Mouse (Mus musculus): ENCODE data around the gene Dmrt1.

Gene Dmrt1

DNA sequence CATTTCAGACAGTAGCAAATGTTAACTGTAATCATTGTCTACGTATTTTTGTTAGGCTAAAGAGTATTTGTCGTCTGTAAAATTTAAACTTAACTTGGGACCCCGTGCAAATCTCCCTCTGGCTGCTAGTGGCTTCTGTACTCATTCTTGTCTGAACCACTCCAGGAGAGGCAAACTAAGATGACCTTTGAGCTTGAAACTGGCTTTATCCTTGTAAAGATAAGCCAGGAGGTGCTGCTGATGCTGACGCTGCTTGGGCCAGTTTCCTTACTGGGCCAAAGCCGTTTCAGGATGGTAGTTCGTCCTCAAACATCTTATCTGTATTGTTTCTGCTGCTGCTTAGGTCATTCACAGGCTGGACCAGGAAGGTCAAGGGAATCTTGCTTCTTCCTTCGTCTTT, 64.4 kb downstream of the Dmrt1 start:
- no peak for DNase-seq (ENCODE audit: low spot score)

DNA sequence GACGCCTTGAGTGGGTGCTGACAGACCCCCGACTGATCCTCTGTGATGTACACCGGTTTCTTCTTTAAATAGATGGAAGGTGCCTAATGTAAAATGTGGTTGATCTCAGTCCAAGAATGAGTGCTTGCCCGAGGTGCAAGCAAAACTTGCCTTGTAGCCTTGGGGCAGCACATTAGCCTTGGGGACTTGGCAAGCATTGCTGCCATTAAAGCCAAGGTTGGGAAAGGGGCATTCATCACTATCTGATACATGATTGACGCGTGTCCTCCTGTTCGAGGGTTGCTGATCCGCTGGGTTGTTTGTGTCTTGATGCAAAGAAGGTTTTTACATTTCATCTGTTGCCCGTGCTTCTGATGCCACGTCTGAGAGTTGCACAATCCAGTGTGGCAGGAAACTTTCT, 69.0 kb downstream of the Dmrt1 start:
- peak; percentile 2 for DNase-seq (ENCODE audit: low spot score)

DNA sequence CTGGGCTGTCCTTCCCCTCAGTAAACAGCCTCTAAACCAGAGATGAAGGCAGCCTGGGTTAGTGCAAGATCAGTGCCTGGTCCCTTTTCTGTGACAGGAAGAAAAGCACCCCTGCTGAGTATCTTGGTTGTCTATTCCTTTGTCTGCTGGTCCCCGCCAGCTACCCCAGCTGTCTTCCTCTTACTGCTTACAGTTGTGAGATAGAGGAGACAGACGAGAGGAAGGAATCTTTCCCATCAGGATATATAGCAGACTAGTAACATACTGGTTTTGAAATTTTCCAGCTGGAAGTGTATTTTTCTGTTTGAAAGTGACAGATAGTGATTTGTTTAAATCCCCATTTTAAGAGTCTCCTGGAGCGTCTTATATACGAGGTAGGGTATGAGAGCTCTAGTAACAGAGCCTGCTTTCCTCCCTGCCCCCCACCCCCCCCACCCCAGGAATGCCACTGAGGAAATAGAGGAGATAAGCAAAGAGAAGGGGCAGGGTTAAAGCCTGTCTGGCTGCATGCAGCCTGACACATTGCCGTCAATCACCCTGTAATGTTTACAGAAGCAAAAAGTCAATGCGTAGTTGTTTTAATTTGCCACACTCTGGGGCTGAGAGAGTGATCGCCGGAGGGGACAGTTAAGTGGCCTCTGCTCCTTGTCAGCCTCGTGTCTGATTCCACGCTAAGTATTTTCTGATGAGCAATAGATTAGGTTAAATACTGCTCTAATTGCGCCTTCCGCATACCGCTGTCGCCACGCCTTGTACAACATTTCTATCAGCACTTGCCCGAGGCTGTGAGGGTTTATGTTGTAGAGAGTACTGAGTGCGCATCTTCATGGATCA, 69.8 kb downstream of the Dmrt1 start:
- DNase-seq (ENCODE audit: low spot score): no peak

DNA sequence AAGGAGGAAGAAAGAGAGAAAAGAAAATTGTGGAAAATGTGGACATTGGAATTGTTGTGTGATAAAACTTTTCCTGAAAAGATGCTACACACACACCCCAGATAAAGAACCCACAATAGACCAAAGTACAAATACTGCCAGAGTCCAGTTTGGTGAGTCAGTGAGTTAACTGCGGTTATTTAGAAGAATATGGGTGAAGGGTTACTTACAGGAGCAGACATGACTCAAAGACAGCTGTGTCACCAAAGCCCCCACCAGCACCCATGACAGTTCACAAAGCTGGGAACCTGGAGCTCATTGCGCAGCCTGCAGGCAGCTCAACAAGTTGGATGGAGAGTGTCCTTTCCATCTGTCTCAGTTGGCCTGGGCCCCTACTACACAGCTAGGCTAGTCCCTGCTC, 72.9 kb downstream of the Dmrt1 start:
- no peak for DNase-seq (ENCODE audit: low spot score)

DNA sequence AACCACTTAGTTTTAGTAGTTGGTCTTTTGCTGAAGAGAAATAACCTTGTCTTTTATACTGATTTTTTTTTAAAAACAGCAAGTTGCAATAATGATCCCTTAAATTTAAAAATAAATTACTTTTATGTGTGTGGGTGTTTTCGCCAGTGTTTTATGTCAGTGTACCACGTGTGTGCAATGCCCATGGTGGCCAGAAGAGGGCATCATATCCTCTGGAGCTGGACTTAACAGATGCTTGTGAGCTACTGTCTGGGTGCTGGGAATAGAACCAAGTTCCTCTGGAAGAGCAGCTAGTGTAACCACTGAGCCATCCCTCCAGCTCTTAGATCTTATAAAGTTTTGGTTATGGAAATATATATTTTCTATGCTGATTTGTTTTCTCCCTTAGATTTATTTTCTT, 74.0 kb downstream of the Dmrt1 start:
- no peak for DNase-seq (ENCODE audit: low spot score)

DNA sequence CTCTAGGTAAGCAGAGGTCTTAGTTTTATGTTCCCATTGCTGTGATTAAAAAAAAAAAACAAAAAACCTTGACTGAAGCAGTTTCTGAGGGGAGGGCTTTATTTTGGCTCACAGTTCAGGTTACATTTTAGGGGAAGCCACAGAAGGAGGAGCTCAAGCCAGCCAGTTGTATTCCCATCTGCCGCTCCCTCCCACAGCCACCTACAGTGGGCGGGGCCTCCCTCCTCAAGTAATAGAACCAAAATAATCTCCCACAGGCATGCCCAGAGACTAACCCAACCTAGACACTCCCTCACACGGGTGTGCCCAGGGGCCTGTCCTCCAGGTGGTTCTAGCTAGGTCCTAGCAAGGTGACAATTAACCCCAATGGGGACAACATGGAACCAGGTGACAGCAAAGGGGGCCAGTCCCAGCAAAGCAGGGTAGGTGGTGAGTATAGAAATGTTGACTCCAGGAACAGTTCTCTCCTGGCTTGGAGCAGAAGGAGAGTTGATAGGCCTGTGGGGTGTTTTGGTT, 92.4 kb downstream of the Dmrt1 start:
- DNase-seq (ENCODE audit: low spot score): no peak

DNA sequence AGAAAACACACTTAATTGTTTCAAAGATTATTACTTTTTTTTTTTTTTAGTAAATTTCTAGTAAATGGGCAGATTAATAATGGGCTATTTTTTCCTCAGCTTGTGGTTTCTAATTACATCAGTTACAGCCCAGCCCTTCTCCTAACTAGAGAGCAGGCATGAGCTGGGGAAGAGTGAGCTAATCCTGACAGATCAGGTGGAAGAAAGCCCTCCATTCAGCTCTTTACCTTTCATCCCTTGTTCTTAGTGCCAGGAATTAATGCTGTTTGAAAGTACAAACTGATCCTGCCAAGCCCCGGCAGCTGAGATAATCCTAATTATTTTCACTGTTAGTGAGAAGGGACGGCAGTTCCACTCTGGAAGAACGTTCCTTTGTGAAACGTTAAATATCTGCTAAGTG, 93.2 kb downstream of the Dmrt1 start:
- DNase-seq (ENCODE audit: low spot score): no peak

DNA sequence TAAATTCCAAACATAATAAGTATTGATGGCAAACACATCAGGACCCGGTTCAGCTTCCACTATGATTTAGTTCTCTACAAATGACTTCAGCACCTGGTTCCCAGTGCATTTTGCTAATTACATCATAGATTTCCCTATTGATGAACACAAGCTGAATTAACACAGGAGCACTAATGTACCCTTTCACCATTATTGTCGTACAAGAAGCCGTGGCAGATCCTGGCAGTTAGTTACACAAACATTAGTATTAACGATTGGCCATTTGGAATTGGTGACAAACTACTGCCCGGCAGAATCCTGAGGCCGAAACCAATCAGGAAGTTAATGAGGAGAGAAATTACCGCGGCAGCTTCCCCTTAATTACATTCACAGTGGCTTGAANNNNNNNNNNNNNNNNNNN, 96.5 kb downstream of the Dmrt1 start:
- DNase-seq (ENCODE audit: low spot score): no peak

DNA sequence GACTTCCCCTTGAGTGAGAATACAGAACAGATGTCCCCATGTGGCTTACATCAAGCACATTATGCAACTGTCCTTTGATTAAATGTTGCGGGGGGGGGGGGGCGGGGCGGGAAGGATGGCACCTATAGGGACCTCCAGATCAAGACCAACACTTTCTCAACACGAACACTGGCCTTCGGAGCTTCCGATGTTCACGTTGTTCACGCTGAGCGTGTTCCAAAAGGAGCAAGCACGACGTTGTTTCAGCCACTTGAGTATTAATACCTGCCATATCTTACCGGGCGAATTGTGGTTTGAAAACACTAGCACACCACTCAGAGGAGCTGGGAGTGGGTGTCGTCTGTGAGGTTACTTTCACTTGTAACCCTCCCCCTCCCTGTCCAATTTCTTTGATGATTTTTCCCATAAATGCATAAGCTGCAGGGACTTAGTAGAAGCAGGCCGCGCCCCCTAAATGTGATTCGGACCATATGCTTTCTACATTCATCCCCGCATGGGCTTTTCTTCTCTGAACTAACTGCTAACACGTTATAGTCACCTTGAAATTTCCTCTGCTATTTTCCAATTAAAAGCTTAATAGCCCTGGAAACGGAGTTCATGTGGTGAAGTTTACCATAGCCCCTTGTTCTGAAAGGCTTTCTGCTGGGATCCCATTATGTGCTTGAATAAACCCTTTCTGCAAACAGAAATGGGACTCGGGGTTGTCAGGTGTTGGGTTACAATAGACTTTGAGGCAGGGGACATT, 102.2 kb downstream of the Dmrt1 start:
- no peak for DNase-seq (ENCODE audit: low spot score)

DNA sequence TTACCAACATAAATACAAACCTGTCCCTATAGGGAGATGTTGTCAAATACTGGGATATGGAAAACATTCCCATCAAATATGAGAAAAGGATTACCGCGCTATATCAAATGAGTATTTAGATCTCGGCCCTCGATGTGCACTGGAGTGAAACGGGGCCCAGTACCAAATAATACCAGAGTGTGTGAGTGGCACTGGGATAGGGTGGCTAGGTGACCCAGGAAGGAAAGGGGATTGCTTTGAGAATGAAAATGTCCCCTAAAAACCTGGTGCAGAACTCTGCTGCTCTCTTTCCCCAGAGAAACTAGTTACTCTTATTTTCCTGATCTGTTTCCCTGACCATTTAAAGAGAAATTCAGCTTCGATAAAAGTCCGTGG, 102.8 kb downstream of the Dmrt1 start:
- no peak for DNase-seq (ENCODE audit: low spot score)

DNA sequence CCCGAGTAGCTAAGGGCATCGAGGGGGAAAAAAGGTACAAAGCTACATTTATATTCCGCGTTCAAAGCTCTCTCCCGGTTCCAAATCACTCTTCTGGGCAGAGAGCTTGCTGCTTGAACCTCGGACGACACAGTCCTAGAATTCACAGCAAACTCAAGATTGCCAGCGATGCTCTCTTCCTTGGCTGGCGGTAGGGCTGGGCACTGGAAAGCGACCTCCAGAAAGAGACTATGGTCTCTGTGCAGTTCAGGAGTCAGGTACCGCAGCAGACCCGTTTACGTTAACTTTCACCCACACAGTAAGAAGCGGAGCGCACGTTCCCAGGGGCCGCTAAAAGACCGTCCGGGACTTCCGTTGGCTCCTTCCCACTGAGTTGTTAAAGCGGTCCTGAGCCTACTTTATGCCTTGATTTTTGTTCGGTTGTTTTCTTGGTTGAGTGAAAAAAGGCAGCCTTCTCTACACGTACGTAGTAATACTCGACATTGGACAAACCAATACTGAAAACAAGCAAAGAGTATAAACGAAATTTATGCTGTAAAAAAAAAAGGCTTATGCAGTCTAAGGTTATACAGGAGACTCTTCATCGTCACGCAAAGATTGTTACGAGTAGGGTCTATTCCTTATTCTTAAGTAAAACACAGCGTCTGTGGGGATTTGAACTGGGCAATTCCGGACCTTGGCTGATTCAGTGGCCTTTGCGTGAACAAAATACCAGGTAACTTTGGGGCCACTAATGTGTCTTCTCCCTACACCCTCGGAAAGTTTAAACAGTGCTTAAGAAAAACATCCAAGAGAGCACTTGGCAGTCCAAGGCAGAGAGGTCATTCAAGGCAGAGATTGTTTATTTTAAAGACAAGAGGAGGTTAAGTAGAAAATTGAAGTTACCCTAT, 103.8 kb downstream of the Dmrt1 start:
- no peak for DNase-seq (ENCODE audit: low spot score)

DNA sequence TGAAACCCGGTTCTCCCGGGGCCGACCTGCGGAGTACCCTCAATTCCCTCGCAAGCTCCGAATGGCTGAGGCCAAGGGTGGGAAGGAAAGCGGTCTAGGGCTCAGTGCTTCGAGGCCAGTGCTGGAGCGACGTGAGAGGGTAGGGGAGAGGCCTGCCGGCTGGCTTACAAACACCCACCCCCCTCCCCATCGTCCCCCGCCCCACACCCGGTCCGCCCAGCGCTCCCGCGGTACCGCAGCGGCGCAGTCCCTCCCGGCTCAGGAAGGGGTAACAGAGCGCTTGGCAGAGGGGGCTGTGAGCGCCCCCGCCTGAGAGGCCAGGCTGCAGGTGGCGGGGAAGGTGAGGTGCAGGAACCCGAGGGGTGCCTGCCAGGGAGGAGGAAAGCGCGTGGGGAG, 104.6 kb downstream of the Dmrt1 start, which contains the start of gene Dmrt3:
Dmrt3 (plus strand) TSS at position 287 of the 396 bp plus-strand sequence.
- DNase-seq (ENCODE audit: low spot score): no peak

DNA sequence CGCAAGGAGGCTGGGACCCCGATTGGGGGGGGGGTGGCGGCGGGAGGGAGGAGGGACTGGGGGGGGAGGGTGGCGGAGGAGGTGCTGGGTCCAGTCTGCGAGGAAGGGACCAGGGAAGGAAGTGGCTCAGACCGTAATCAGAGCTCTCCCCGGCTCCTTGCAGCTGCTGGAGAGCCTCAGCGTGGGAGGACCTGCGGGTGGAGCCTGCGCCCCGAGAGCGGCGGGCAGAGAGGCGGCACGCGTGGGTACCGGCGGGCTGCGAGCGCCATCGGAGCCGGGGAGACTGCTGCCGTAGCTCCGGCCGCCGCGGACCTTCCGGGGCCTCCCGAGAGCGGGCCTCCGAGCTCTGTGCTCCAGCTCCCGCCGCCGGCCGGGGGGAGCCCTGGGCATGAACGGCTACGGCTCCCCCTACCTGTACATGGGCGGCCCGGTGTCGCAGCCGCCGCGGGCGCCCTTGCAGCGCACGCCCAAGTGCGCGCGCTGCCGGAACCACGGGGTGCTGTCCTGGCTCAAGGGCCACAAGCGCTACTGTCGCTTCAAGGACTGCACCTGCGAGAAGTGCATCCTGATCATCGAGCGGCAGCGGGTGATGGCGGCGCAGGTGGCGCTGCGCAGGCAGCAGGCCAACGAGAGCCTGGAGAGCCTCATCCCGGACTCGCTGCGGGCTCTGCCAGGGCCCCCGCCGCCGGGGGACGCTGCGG, 105.1 kb downstream of the Dmrt1 start:
- no peak for DNase-seq (ENCODE audit: low spot score)

DNA sequence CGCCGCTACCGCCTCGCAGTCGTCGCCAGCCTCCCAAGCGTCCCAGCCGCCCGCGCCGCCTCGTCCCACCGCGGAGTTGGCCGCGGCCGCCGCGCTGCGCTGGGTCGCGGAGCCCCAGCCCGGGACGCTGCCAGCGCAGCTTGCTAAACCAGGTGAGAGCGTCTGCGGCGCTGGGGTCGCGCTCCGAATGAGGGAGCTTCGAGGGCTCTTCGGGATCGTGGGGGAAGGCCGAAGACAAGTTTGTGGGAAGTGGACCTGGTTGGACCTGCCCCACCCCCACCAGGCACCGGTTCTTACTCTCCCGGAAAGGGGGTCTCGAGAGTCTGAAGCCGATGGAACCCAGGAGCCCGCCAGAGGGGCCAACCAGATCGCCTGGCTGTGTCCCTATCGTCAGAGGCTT, 105.7 kb downstream of the Dmrt1 start:
- DNase-seq (ENCODE audit: low spot score): no peak

DNA sequence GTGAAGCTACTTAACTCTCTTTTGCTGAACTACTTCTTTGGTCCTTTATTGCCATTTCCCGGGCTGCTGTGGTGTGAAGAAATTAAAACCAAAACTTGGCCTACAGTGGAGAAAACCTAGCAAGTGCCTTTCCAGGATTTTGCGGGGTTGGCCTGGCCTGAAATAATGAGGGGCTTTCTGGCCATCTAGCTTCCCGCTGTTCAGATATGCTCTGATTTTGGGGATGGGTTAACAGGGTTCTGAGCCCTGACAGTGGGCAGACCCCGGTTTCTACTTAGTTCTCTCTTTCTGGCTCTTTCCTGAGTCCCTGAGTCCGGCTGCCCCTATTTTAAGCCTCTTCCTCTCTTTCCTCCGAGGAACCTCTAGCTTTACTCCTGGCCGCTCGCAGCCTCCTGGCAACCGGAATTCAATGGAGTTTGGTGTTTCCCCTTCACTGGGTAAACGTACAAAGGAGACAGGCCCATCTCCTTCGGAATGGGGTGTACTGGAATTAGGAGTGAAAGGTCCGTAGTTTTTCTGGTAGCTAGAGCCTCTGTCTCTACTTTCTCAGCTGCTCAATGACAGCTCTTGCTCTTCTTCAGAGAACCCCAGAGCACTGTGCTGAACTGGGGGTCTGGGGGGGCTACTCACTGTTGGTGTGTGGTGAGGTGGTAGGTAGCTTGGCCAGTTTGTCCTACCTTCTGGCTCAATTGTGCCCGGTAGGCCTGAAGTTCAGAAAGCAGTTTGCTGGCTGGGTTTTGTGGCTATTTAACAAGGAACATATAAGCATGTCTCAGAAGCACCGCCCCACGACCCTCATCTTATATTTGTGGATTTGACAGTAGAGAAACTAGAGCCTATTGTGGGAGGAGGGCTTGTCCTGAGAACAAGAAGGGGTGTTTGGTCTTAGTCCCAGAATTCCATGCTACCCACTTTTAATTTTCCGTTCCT, 106.7 kb downstream of the Dmrt1 start:
- DNase-seq (ENCODE audit: low spot score): no peak

DNA sequence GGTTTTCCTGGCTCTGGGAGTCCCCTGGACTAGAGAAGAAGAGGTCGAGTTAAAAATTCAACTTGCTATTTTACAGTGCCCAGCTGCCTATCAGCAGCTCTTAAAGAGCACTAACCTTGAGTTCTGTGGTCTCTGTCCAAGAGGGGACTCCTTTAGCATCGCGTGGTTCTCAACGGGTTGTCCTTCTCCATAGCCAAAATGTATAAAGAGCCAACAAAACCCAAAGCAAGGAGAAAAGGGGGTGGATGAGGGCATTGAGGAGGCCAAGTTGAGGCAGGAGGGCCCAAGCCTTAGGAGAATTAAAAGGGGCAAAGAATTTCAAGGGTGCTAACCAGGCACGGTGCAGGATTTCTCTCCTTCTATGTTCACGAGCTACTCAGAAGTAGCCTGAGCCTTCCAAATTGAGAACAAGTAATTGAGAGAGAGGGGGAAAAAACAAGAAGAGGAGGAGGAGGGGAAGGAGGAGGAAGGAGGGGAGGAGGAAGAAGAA, 107.4 kb downstream of the Dmrt1 start:
- DNase-seq (ENCODE audit: low spot score): no peak

DNA sequence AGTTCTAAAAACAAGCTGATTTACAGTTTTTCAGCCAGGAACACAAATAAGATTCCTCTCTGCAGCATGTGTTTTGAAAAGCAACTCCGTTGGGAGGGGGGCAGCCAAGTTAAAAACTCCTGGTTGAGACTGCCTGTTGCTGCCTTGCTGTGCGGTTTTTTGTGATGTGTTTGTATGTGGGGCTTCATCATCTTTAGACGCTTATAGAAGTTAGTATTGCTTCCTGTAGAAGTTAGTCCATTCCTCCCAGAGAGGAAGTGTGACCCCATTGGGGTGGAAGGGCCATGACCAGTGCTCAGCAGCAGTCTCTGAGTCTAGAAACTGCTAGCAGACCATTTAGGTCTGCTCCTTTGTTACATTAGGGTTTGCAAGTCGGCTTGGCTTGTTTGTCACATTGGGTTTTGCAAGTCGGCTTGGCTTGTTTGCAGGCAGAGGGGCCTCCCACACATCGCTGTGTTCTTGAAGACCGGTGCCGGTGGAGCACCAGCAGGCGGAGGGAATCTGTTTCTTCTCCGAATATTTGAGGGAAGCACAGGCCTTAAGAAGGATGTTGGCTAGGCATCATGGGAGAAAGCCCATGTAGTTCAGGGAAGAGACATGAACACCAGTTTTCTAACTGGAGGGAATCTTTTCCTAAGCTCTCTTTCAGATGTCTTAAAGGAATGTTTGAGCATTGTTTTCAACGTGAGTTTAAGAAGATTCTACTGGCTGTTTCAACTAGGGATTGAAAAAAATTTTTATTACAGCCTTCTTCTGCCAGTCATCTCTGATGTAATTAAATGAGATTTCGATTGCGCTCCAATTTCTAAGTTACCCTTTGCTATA, 108.3 kb downstream of the Dmrt1 start:
- no peak for DNase-seq (ENCODE audit: low spot score)

DNA sequence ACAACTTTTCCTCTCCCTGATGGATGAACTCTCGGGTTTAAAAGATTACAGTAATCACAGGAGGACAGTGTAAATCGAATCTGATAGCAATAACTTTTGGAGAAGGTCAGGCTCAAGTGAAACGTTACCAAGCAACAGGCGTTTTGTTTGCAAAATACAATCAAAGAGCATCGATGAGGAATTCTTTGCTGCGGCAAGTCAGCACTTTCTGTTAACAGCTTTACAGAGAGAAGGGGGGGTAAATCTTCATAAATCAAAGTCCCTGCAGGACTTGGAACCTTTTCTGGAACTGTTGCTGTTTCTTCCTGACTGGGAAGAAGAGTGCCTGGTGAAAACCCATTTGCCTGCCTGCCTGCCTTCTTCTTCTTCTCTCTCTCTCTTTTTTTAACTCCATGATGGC, 110.5 kb downstream of the Dmrt1 start:
- no peak for DNase-seq (ENCODE audit: low spot score)
